Mouse (Mus musculus): ENCODE measurements at regions not wholly inside any gene's neighbourhood (a gene's known extent, or its start where the extent isn't known, plus 50 kb on each side); places are given as distances from the start of the nearest gene placed in this dataset.

DNA sequence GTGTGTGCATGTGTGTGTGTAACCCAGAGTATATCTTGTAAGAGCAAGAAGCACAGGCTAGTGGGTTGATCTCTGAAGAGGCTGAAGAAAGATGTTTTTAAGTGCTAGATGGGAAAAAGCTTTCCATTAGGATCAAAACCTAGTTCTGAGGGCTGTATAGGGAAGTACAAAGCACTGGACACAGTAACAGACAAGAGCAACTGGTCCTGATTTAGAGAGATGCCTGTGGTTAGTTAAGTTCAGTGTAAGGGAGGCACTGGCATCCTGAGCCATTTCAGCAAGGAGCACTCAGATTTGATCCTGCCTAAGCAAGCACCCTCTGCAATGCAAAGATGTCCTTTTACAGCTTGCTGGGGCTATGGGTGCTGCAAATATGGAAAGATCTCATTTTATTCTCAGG is 280.1 kb downstream of the Mid1ip1 start:
- H3K36me3 ChIP-seq (ENCODE audit: control insufficient read depth, insufficient read depth, low read length, poor library complexity, severe bottlenecking): no peaks in the 10 kb centered on the region
- in situ Hi-C loops (cut with MboI; ENCODE audit: low sequenced_read_pairs in 2 of 2, unreplicated experiment in 2 of 2): no loop called here
- H3K4me3 ChIP-seq (ENCODE audit: insufficient read depth in 1 of 2, low read depth in 1 of 2, low read length in 2 of 2, poor library complexity in 1 of 2, severe bottlenecking in 1 of 2): no peak overlapping the region
- H3K9ac ChIP-seq (ENCODE audit: insufficient read depth, low read depth, low read length, poor library complexity, severe bottlenecking): no peak overlapping the region
- peaks cover 0 to 3% of the 10 kb centered on the region in 2 experiments; a peak in 1 of 4 replicates for H3K4me1 ChIP-seq (ENCODE audit: control insufficient read depth in 2 of 2, insufficient read depth in 2 of 2, low read length in 2 of 2, poor library complexity in 1 of 2)
- DNase-seq (ENCODE audit: low read depth, low spot score): no peak
- TF ChIP-seq CHD2 (IDR thresholded peaks at IDR 0.05; ENCODE audit: low read depth, low read length): no peak
- TF ChIP-seq ZNF384 (IDR thresholded peaks at IDR 0.05; ENCODE audit: low read depth, low read length): no peak
- TF ChIP-seq HCFC1 (IDR thresholded peaks at IDR 0.05; ENCODE audit: borderline replicate concordance, insufficient read depth, low read length): no peak
- no peak for TF ChIP-seq MAFK (IDR thresholded peaks at IDR 0.05; ENCODE audit: insufficient read depth, low read depth, low read length)
- no peak for TF ChIP-seq ZC3H11A (IDR thresholded peaks at IDR 0.05; ENCODE audit: borderline replicate concordance, low read depth, low read length)
- H3K9me3 ChIP-seq (ENCODE audit: control insufficient read depth, insufficient read depth, low read depth, low read length): no peaks in the 10 kb centered on the region
- no peak overlapping the region for H3K27ac ChIP-seq (ENCODE audit: insufficient read depth, low read depth, low read length, poor library complexity, severe bottlenecking)

DNA sequence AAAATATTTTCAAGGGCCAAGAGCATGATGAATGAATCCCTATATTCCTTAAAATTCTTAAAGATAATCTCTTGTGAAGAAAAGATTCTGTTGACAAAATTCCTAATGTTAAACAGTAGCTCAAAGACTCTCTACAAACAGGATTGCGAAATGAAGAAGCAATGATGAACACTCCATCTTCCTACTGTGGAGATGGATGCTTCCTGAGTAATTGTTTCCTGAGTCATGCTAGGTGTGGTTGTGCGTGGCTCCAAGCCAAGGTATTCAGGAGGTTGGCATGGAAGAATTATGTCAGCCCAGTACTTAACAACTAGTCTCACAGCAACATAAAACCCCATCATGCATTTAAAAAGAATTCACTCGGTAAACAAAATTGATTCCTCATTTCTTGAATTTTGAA is 286.4 kb downstream of the Mid1ip1 start:
- TF ChIP-seq ZNF384 (IDR thresholded peaks at IDR 0.05; ENCODE audit: low read depth, low read length): no peak
- TF ChIP-seq HCFC1 (IDR thresholded peaks at IDR 0.05; ENCODE audit: borderline replicate concordance, insufficient read depth, low read length): no peak
- no peak for TF ChIP-seq ZC3H11A (IDR thresholded peaks at IDR 0.05; ENCODE audit: borderline replicate concordance, low read depth, low read length)
- TF ChIP-seq MAFK (IDR thresholded peaks at IDR 0.05; ENCODE audit: insufficient read depth, low read depth, low read length): no peak
- TF ChIP-seq CHD2 (IDR thresholded peaks at IDR 0.05; ENCODE audit: low read depth, low read length): no peak
- no peak overlapping the region for H3K4me3 ChIP-seq (ENCODE audit: insufficient read depth in 1 of 2, low read depth in 1 of 2, low read length in 2 of 2, poor library complexity in 1 of 2, severe bottlenecking in 1 of 2)
- no peak for DNase-seq (ENCODE audit: low read depth, low spot score)
- H3K36me3 ChIP-seq (ENCODE audit: control insufficient read depth, insufficient read depth, low read length, poor library complexity, severe bottlenecking): no peaks in the 10 kb centered on the region
- H3K27ac ChIP-seq (ENCODE audit: insufficient read depth, low read depth, low read length, poor library complexity, severe bottlenecking): no peak overlapping the region
- H3K9ac ChIP-seq (ENCODE audit: insufficient read depth, low read depth, low read length, poor library complexity, severe bottlenecking): no peak overlapping the region
- H3K9me3 ChIP-seq (ENCODE audit: control insufficient read depth, insufficient read depth, low read depth, low read length): no peaks in the 10 kb centered on the region
- no peaks in the 10 kb centered on the region for H3K4me1 ChIP-seq (ENCODE audit: control insufficient read depth in 2 of 2, insufficient read depth in 2 of 2, low read length in 2 of 2, poor library complexity in 1 of 2)
- in situ Hi-C loops (cut with MboI; ENCODE audit: low sequenced_read_pairs in 2 of 2, unreplicated experiment in 2 of 2): no loop called here

DNA sequence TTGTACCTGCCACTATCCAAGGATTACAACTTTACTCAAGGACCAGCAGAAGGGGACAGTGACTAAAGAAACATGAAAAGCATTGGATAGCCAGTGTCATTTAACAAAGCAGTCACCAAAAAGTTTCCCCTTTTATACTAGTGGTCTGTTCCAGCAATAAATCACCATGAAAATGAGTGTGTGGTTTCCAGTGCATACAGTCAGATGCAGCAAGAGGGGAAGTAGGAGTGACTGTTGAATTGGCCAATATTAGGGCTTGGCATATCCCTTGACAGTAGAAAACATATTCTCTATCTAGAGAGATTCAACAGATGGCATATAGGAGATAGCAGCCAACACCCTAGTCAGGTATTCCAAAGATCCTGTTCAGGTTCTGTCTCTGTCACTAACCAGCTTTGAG is 259.8 kb upstream of the H2al1a start:
- Histone ChIP-seq H3K36me3 (ENCODE audit: control insufficient read depth, insufficient read depth, low read length, poor library complexity, severe bottlenecking) (no peaks in the 10 kb centered on the region), H3K9ac (ENCODE audit: insufficient read depth, low read depth, low read length, poor library complexity, severe bottlenecking) (no peak overlapping the region), H3K4me1 (ENCODE audit: control insufficient read depth in 2 of 2, insufficient read depth in 2 of 2, low read length in 2 of 2, poor library complexity in 1 of 2) (no peaks in the 10 kb centered on the region), H3K4me3 (ENCODE audit: insufficient read depth in 1 of 2, low read depth in 1 of 2, low read length in 2 of 2, poor library complexity in 1 of 2, severe bottlenecking in 1 of 2) (no peak overlapping the region), H3K27ac (ENCODE audit: insufficient read depth, low read depth, low read length, poor library complexity, severe bottlenecking) (no peak overlapping the region), H3K9me3 (ENCODE audit: control insufficient read depth, insufficient read depth, low read depth, low read length) (no peaks in the 10 kb centered on the region)
- in situ Hi-C loops (cut with MboI; ENCODE audit: low sequenced_read_pairs in 2 of 2, unreplicated experiment in 2 of 2): no loop called here
- DNase-seq (ENCODE audit: low read depth, low spot score): no peak
- TF ChIP-seq HCFC1 (IDR thresholded peaks at IDR 0.05; ENCODE audit: borderline replicate concordance, insufficient read depth, low read length) (no peak), MAFK (IDR thresholded peaks at IDR 0.05; ENCODE audit: insufficient read depth, low read depth, low read length) (no peak), ZNF384 (IDR thresholded peaks at IDR 0.05; ENCODE audit: low read depth, low read length) (no peak), CHD2 (IDR thresholded peaks at IDR 0.05; ENCODE audit: low read depth, low read length) (no peak), ZC3H11A (IDR thresholded peaks at IDR 0.05; ENCODE audit: borderline replicate concordance, low read depth, low read length) (no peak)

DNA sequence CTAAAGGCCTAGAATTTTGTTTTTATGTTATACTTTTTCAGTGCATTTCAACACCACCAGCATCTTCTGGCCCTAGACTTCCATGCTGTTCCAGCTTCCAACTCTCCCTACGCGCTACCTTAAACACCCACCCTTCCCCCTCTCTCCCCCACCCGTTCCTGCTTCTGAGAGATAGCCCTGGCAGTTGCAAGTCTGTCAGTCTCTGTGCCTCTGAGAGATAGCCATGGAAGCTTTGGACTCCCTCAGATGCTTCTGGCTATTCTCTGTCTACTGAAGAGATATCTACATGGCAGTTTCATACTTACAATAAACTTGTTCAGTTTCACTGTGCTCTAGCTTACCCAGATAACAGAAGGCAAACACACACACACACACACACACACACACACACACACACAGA is 252.3 kb upstream of the H2al1a start:
- Histone ChIP-seq H3K4me3 (ENCODE audit: insufficient read depth in 1 of 2, low read depth in 1 of 2, low read length in 2 of 2, poor library complexity in 1 of 2, severe bottlenecking in 1 of 2) (no peak overlapping the region), H3K4me1 (ENCODE audit: control insufficient read depth in 2 of 2, insufficient read depth in 2 of 2, low read length in 2 of 2, poor library complexity in 1 of 2) (no peaks in the 10 kb centered on the region), H3K9ac (ENCODE audit: insufficient read depth, low read depth, low read length, poor library complexity, severe bottlenecking) (no peak overlapping the region), H3K27ac (ENCODE audit: insufficient read depth, low read depth, low read length, poor library complexity, severe bottlenecking) (no peak overlapping the region), H3K36me3 (ENCODE audit: control insufficient read depth, insufficient read depth, low read length, poor library complexity, severe bottlenecking) (no peaks in the 10 kb centered on the region), H3K9me3 (ENCODE audit: control insufficient read depth, insufficient read depth, low read depth, low read length) (no peaks in the 10 kb centered on the region)
- DNase-seq (ENCODE audit: low read depth, low spot score): no peak
- in situ Hi-C loops (cut with MboI; ENCODE audit: low sequenced_read_pairs in 2 of 2, unreplicated experiment in 2 of 2): no loop called here
- TF ChIP-seq MAFK (IDR thresholded peaks at IDR 0.05; ENCODE audit: insufficient read depth, low read depth, low read length) (no peak), HCFC1 (IDR thresholded peaks at IDR 0.05; ENCODE audit: borderline replicate concordance, insufficient read depth, low read length) (no peak), CHD2 (IDR thresholded peaks at IDR 0.05; ENCODE audit: low read depth, low read length) (no peak), ZNF384 (IDR thresholded peaks at IDR 0.05; ENCODE audit: low read depth, low read length) (no peak), ZC3H11A (IDR thresholded peaks at IDR 0.05; ENCODE audit: borderline replicate concordance, low read depth, low read length) (no peak)

DNA sequence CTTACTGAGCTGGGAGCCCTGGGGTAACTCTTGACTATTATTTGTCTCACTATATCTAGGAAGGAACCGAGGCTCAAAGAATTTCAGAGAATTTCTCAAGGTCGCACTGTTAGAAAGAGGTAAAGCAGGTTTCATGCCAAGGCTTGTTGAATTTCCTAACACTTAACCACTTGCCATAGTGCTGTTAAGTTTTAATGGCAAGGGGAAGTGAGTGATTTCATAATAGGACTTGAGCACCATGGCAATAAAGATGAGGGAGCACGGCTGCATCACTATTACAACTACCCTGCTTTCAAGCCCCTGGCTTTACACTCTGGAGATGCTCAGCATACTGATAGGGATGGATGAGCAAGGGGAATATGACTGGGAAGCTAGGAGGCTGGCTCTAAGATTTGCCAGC is 216.9 kb upstream of the H2al1a start:
- TF ChIP-seq CHD2 (IDR thresholded peaks at IDR 0.05; ENCODE audit: low read depth, low read length) (no peak), ZC3H11A (IDR thresholded peaks at IDR 0.05; ENCODE audit: borderline replicate concordance, low read depth, low read length) (no peak), ZNF384 (IDR thresholded peaks at IDR 0.05; ENCODE audit: low read depth, low read length) (no peak), MAFK (IDR thresholded peaks at IDR 0.05; ENCODE audit: insufficient read depth, low read depth, low read length) (no peak), HCFC1 (IDR thresholded peaks at IDR 0.05; ENCODE audit: borderline replicate concordance, insufficient read depth, low read length) (no peak)
- Histone ChIP-seq H3K27ac (ENCODE audit: insufficient read depth, low read depth, low read length, poor library complexity, severe bottlenecking) (no peak overlapping the region), H3K36me3 (ENCODE audit: control insufficient read depth, insufficient read depth, low read length, poor library complexity, severe bottlenecking) (no peaks in the 10 kb centered on the region), H3K9me3 (ENCODE audit: control insufficient read depth, insufficient read depth, low read depth, low read length) (no peaks in the 10 kb centered on the region), H3K4me1 (ENCODE audit: control insufficient read depth in 2 of 2, insufficient read depth in 2 of 2, low read length in 2 of 2, poor library complexity in 1 of 2) (no peaks in the 10 kb centered on the region), H3K4me3 (ENCODE audit: insufficient read depth in 1 of 2, low read depth in 1 of 2, low read length in 2 of 2, poor library complexity in 1 of 2, severe bottlenecking in 1 of 2) (no peak overlapping the region), H3K9ac (ENCODE audit: insufficient read depth, low read depth, low read length, poor library complexity, severe bottlenecking) (no peak overlapping the region)
- in situ Hi-C loops (cut with MboI; ENCODE audit: low sequenced_read_pairs in 2 of 2, unreplicated experiment in 2 of 2): no loop called here
- DNase-seq (ENCODE audit: low read depth, low spot score): no peak

Data from ES-E14 (cell line).